Mouse (Mus musculus) right cerebral cortex, adult 18-20 months (tissue): ENCODE data around the gene Lgr6.
A peak's percentile ranks its signal among the peaks of the same experiment; 100 is the strongest.

Experiments
- DNase-seq: peaks from one replicate; pipeline ENCODE4 v3.0.0; 2022; ENCODE audit warnings: mixed read lengths

Lgr6 gene

GRCm38 (mm10) chr1:135072643-135073042 lies 32.4 kb downstream of the Lgr6 start:
- DNase-seq: no peak

GRCm38 (mm10) chr1:135069841-135070240 lies 35.2 kb downstream of the Lgr6 start:
- DNase-seq: no peak

GRCm38 (mm10) chr1:135064525-135064924 lies 40.6 kb downstream of the Lgr6 start:
- DNase-seq: no peak

GRCm38 (mm10) chr1:135062936-135063335 lies 42.1 kb downstream of the Lgr6 start:
- no peak for DNase-seq

- DNase-seq: no peak
Observed at GRCm38 (mm10) chr1:135061300-135061699, 43.8 kb downstream of the Lgr6 start.

- DNase-seq: no peak
Observed at GRCm38 (mm10) chr1:135060174-135060573, 44.9 kb downstream of the Lgr6 start.

- DNase-seq: no peak
Observed at GRCm38 (mm10) chr1:135056901-135057300, 48.2 kb downstream of the Lgr6 start.

GRCm38 (mm10) chr1:135054121-135054520 lies 51.0 kb downstream of the Lgr6 start:
- DNase-seq: no peak

- no peak for DNase-seq
Observed at GRCm38 (mm10) chr1:135044439-135044838, 60.6 kb downstream of the Lgr6 start.

- DNase-seq: no peak
Observed at GRCm38 (mm10) chr1:135036297-135036696, 68.8 kb downstream of the Lgr6 start.

- DNase-seq: no peak
Observed at GRCm38 (mm10) chr1:135032658-135033057, 72.4 kb downstream of the Lgr6 start.

- DNase-seq: no peak
Observed at GRCm38 (mm10) chr1:135030121-135030520, 75.0 kb downstream of the Lgr6 start.

GRCm38 (mm10) chr1:135026275-135026674 lies 78.8 kb downstream of the Lgr6 start:
- DNase-seq: no peak

- no peak for DNase-seq
Observed at GRCm38 (mm10) chr1:135023583-135023982, 81.5 kb downstream of the Lgr6 start.

- DNase-seq: no peak
Observed at GRCm38 (mm10) chr1:135021936-135022335, 83.1 kb downstream of the Lgr6 start.

- no peak for DNase-seq
Observed at GRCm38 (mm10) chr1:135020970-135021369, 84.1 kb downstream of the Lgr6 start.

- no peak for DNase-seq
Observed at GRCm38 (mm10) chr1:135020281-135020940, 84.7 kb downstream of the Lgr6 start.

- no peak for DNase-seq
Observed at GRCm38 (mm10) chr1:135019775-135020167, 85.3 kb downstream of the Lgr6 start.

GRCm38 (mm10) chr1:135019087-135019774 lies 85.8 kb downstream of the Lgr6 start:
- peak; percentile 48 for DNase-seq

- DNase-seq: no peak
Observed at GRCm38 (mm10) chr1:135017656-135018015, 87.4 kb downstream of the Lgr6 start.

GRCm38 (mm10) chr1:135016907-135017655 lies 88.0 kb downstream of the Lgr6 start:
- DNase-seq: no peak

GRCm38 (mm10) chr1:135014921-135015445 lies 90.1 kb downstream of the Lgr6 start:
- no peak for DNase-seq

- DNase-seq: no peak
Observed at GRCm38 (mm10) chr1:135012472-135012871, 92.6 kb downstream of the Lgr6 start.

GRCm38 (mm10) chr1:135011912-135012311 lies 93.2 kb downstream of the Lgr6 start:
- no peak for DNase-seq
